Mouse (Mus musculus): ENCODE data around the gene Il15. TPM values are rescaled to one million over a fixed set of nuclear protein-coding genes. Genes with fewer than 3 reads are reported as not detected.

The Il15 gene
- polyA plus RNA-seq, 1 experiment from 2014 or later: 2.6 TPM

- Histone ChIP-seq H3K9ac (no peak overlapping the region), H3K27ac (no peak overlapping the region), H3K4me3 (no peak overlapping the region), H3K36me3 (no peaks in the 10 kb centered on the region), H3K27me3 (no peaks in the 10 kb centered on the region), H3K9me3 (no peaks in the 10 kb centered on the region), H3K4me1 (no peaks in the 10 kb centered on the region), H3K4me2 (replicated peaks) (no peak overlapping the region)
- no peak for ATAC-seq (ENCODE audit: insufficient number of reproducible peaks, insufficient read depth, low FRiP score, low TSS enrichment)
- 56% methylated on average over 1 of the region's 1 CpGs for WGBS
Measured at GRCm38 (mm10) chr8:82351268-82351943, 51.6 kb downstream of the Il15 start.

DNA sequence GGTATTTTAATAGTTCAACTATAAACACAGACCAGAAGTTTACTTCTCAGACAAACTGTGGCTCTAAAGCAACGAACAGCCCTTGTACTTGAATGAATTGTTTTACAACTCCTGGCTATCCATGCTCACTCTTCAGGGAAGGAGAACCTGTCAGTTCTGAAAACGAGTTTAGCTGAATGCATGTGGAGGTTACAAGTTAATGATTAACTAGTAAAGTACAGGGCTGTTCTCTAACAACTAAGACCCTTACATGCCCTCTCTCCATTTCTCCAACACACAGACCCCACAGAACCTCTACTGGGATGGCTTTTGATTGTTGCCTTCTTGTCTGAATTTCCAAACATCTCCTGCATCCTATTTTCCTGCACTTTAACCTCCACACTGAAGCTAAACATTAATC is 53.7 kb downstream of the Il15 start:
- 54% methylated on average over 2 of the region's 2 CpGs for WGBS
- no peaks in the 10 kb centered on the region for H3K4me1 ChIP-seq
- H3K36me3 ChIP-seq: no peaks in the 10 kb centered on the region
- H3K9ac ChIP-seq: no peak overlapping the region
- no peak overlapping the region for H3K4me3 ChIP-seq
- no peak for ATAC-seq (ENCODE audit: insufficient number of reproducible peaks, insufficient read depth, low FRiP score, low TSS enrichment)
- no peak overlapping the region for H3K27ac ChIP-seq
- H3K9me3 ChIP-seq: no peaks in the 10 kb centered on the region
- H3K27me3 ChIP-seq: no peaks in the 10 kb centered on the region
- H3K4me2 ChIP-seq (replicated peaks): no peak overlapping the region

DNA sequence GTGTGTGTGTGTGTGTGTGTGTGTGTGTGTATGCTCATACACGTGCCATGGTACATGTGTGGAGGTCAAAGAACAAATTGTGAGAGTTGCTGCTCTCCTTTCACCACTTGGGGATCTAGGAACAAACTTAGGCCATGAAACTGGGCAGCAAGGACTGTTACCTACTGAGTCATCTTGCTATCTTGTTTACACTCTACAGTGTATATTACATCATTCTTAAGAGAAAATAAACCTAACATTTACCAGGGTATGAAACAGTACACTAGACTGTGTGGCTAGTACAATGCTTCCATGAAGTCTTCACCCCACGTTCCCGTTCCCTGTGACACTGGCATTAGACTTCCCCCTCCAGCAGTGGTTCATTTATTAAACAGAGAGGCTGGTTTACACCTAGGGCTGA is 56.5 kb downstream of the Il15 start:
- no peaks in the 10 kb centered on the region for H3K4me1 ChIP-seq
- no peaks in the 10 kb centered on the region for H3K36me3 ChIP-seq
- 74% methylated on average over 3 of the region's 3 CpGs for WGBS
- H3K27ac ChIP-seq: no peak overlapping the region
- H3K4me3 ChIP-seq: no peak overlapping the region
- no peak overlapping the region for H3K4me2 ChIP-seq (replicated peaks)
- H3K9ac ChIP-seq: no peak overlapping the region
- no peaks in the 10 kb centered on the region for H3K27me3 ChIP-seq
- ATAC-seq (ENCODE audit: insufficient number of reproducible peaks, insufficient read depth, low FRiP score, low TSS enrichment): no peak
- no peaks in the 10 kb centered on the region for H3K9me3 ChIP-seq

DNA sequence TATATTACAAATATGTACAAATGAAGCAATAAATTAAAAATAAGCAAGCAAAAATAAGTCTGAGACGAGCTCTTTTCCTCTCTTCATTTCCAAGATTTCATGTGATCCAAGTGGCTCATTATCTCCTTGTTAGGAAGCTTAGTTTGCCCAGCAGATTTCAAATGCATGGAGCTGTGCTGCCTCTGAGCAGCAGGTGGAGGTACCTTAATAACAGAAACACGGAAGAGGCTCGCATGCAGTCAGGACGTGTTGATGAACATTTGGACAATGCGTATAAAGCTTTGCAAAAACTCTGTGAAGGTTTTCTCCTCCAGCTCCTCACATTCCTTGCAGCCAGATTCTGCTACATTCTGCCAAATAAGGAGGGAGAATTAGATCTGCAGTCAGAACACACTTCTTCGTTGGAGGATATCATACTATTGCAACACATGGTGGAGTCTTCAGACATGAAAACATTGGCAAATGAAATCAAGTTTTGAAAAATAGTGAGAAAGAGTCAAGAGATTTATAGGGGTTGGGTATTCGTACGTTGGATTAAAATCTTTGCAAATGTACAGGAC is 71.3 kb downstream of the Il15 start:
- no peak overlapping the region for H3K4me3 ChIP-seq
- 88% methylated on average over 8 of the region's 8 CpGs for whole genome bisulfite sequencing
- no peaks in the 10 kb centered on the region for H3K4me1 ChIP-seq
- no peak overlapping the region for H3K27ac ChIP-seq
- no peaks in the 10 kb centered on the region for H3K27me3 ChIP-seq
- H3K36me3 ChIP-seq: no peaks in the 10 kb centered on the region
- no peak overlapping the region for H3K4me2 ChIP-seq (replicated peaks)
- ATAC-seq (ENCODE audit: insufficient number of reproducible peaks, insufficient read depth, low FRiP score, low TSS enrichment): no peak
- H3K9ac ChIP-seq: no peak overlapping the region
- no peaks in the 10 kb centered on the region for H3K9me3 ChIP-seq

DNA sequence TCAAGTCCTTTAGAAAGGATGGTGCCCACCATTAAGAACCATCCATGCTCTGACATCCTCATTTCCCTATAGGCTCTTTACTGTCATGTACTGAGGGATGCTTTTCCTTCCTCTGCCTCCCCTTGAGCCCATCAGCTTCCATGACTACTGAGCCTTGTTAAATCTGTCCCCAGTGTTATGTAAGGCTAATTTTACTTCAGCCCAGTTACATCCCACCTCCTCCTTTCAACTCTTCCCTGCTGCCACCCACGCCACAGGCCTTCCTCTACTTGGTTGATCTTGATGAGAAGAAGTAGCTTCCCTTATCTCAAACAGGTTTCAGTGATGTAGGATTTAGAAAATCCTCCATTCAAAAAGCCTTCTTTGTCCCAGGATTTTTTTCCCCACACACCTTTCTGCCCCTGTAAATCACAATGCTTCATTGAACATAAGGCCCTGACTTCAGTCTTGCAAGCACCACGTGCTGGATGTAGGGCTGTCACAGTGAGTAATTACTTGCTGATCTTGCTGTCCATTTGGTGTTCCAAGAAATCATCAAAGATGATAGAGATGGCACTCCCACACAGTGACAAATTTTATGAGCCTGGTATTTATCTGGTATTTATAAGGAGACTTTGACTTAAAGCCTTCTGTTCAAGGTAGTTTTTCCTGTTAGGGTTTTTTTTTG is 74.9 kb downstream of the Il15 start:
- Histone ChIP-seq H3K27ac (no peak overlapping the region), H3K27me3 (no peaks in the 10 kb centered on the region), H3K36me3 (no peaks in the 10 kb centered on the region), H3K9ac (no peak overlapping the region), H3K4me1 (no peaks in the 10 kb centered on the region), H3K4me3 (no peak overlapping the region), H3K4me2 (replicated peaks) (no peak overlapping the region), H3K9me3 (no peaks in the 10 kb centered on the region)
- 65% methylated on average over 2 of the region's 2 CpGs for WGBS
- no peak for ATAC-seq (ENCODE audit: insufficient number of reproducible peaks, insufficient read depth, low FRiP score, low TSS enrichment)

- Histone ChIP-seq H3K9ac (no peak overlapping the region), H3K27me3 (no peaks in the 10 kb centered on the region), H3K4me2 (replicated peaks) (no peak overlapping the region), H3K9me3 (no peaks in the 10 kb centered on the region), H3K36me3 (no peaks in the 10 kb centered on the region), H3K27ac (no peak overlapping the region), H3K4me1 (no peaks in the 10 kb centered on the region), H3K4me3 (no peak overlapping the region)
- ATAC-seq (ENCODE audit: insufficient number of reproducible peaks, insufficient read depth, low FRiP score, low TSS enrichment): no peak
- WGBS: 69% methylated on average over 1 of the region's 1 CpGs
Measured at GRCm38 (mm10) chr8:82326061-82326460, 77.0 kb downstream of the Il15 start.

GRCm38 (mm10) chr8:82325586-82325985 is 77.4 kb downstream of the Il15 start:
- H3K4me2 ChIP-seq (replicated peaks): no peak overlapping the region
- H3K36me3 ChIP-seq: no peaks in the 10 kb centered on the region
- WGBS: 73% methylated on average over 6 of the region's 6 CpGs
- no peak overlapping the region for H3K4me3 ChIP-seq
- no peaks in the 10 kb centered on the region for H3K9me3 ChIP-seq
- H3K9ac ChIP-seq: no peak overlapping the region
- no peak for ATAC-seq (ENCODE audit: insufficient number of reproducible peaks, insufficient read depth, low FRiP score, low TSS enrichment)
- H3K27me3 ChIP-seq: no peaks in the 10 kb centered on the region
- no peak overlapping the region for H3K27ac ChIP-seq
- no peaks in the 10 kb centered on the region for H3K4me1 ChIP-seq

GRCm38 (mm10) chr8:82317446-82317845 is 85.6 kb downstream of the Il15 start:
- Histone ChIP-seq H3K4me3 (no peak overlapping the region), H3K4me2 (replicated peaks) (no peak overlapping the region), H3K9me3 (no peaks in the 10 kb centered on the region), H3K36me3 (no peaks in the 10 kb centered on the region), H3K4me1 (no peaks in the 10 kb centered on the region), H3K9ac (no peak overlapping the region), H3K27me3 (no peaks in the 10 kb centered on the region), H3K27ac (no peak overlapping the region)
- WGBS: 79% methylated on average over 3 of the region's 3 CpGs
- no peak for ATAC-seq (ENCODE audit: insufficient number of reproducible peaks, insufficient read depth, low FRiP score, low TSS enrichment)

GRCm38 (mm10) chr8:82306424-82306823 is 96.6 kb downstream of the Il15 start:
- no peak overlapping the region for H3K4me2 ChIP-seq (replicated peaks)
- no peak for ATAC-seq (ENCODE audit: insufficient number of reproducible peaks, insufficient read depth, low FRiP score, low TSS enrichment)
- no peak overlapping the region for H3K4me3 ChIP-seq
- no peaks in the 10 kb centered on the region for H3K27me3 ChIP-seq
- H3K36me3 ChIP-seq: no peaks in the 10 kb centered on the region
- 45% methylated on average over 1 of the region's 1 CpGs for WGBS
- no peak overlapping the region for H3K27ac ChIP-seq
- no peak overlapping the region for H3K9ac ChIP-seq
- no peaks in the 10 kb centered on the region for H3K9me3 ChIP-seq
- H3K4me1 ChIP-seq: no peaks in the 10 kb centered on the region

GRCm38 (mm10) chr8:82296256-82296655 is 106.8 kb downstream of the Il15 start:
- H3K27ac ChIP-seq: no peak overlapping the region
- no peaks in the 10 kb centered on the region for H3K9me3 ChIP-seq
- H3K4me2 ChIP-seq (replicated peaks): no peak overlapping the region
- WGBS: 79% methylated on average over 2 of the region's 2 CpGs
- ATAC-seq (ENCODE audit: insufficient number of reproducible peaks, insufficient read depth, low FRiP score, low TSS enrichment): no peak
- no peaks in the 10 kb centered on the region for H3K36me3 ChIP-seq
- H3K27me3 ChIP-seq: no peaks in the 10 kb centered on the region
- H3K4me1 ChIP-seq: no peaks in the 10 kb centered on the region
- no peak overlapping the region for H3K9ac ChIP-seq
- H3K4me3 ChIP-seq: no peak overlapping the region

DNA sequence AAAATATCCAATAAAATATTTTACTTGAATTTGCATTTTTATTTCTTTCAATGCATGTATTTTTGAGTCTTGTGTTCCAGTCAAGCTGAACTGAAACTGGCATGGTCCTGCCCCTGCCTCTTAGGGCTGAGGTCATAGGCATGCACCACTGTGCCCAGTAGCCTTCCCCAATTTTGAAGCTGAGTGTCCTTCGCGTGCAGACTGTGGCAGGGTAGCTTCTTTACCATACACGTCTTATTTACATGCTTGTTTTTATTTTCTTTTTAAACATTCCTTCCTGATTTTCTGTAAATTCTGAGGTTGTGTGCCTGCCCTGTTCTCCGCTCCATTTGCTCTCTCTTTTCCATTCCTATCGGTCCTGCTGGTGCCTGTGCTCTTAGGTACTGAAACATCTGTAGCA is 111.4 kb downstream of the Il15 start:
- no peaks in the 10 kb centered on the region for H3K9me3 ChIP-seq
- ATAC-seq (ENCODE audit: insufficient number of reproducible peaks, insufficient read depth, low FRiP score, low TSS enrichment): no peak
- WGBS: 87% methylated on average over 5 of the region's 5 CpGs

GRCm38 (mm10) chr8:82285866-82286265 is 117.2 kb downstream of the Il15 start:
- Histone ChIP-seq H3K4me3 (no peak overlapping the region), H3K27me3 (no peaks in the 10 kb centered on the region), H3K9ac (no peak overlapping the region), H3K9me3 (no peaks in the 10 kb centered on the region), H3K36me3 (no peaks in the 10 kb centered on the region), H3K27ac (no peak overlapping the region), H3K4me1 (no peaks in the 10 kb centered on the region), H3K4me2 (replicated peaks) (no peak overlapping the region)
- ATAC-seq (ENCODE audit: insufficient number of reproducible peaks, insufficient read depth, low FRiP score, low TSS enrichment): no peak
- WGBS: 90% methylated on average over 3 of the region's 3 CpGs

More for the DNA sequence above, 111.4 kb downstream of the Il15 start:
- Histone ChIP-seq H3K27me3 (no peaks in the 10 kb centered on the region), H3K27ac (no peak overlapping the region), H3K4me3 (no peak overlapping the region), H3K36me3 (no peaks in the 10 kb centered on the region), H3K4me1 (no peaks in the 10 kb centered on the region), H3K9ac (no peak overlapping the region), H3K4me2 (replicated peaks) (no peak overlapping the region)
